Mouse (Mus musculus) stomach, embryonic 15.5 days (tissue): Measurements from ENCODE around the gene Adam33. TPM values are rescaled to one million over a fixed set of nuclear protein-coding genes. Genes with fewer than 3 reads are reported as not detected.
A peak's percentile ranks its signal among the peaks of the same experiment; 100 is the strongest.

ENCODE experiments used
- ATAC-seq: fragments of 200-750 bp; cut with Nextera tagmentation; 2 replicates; pipeline ENCODE4 v1.8.0; 2017; ENCODE audit warnings: low read depth, moderate number of reproducible peaks, moderate TSS enrichment; ENCODE audit not compliant: insufficient read depth, low FRiP score
- H3K27ac ChIP-seq: fragments of 300-500 bp; sonication (generic); 2 replicates; pipeline ENCODE4 v1.5.1; 2015; ENCODE audit warnings: mild to moderate bottlenecking, inconsistent platforms
- H3K27me3 ChIP-seq: fragments of 300-500 bp; sonication (generic); replicated peaks from 2 replicates; pipeline ENCODE4 v1.6.1; 2015; ENCODE audit warnings: inconsistent platforms
- H3K36me3 ChIP-seq: fragments of 300-500 bp; sonication (generic); 2 replicates; pipeline ENCODE4 v1.6.1; 2015; ENCODE audit warnings: inconsistent platforms
- H3K4me1 ChIP-seq: fragments of 300-500 bp; sonication (generic); 2 replicates; pipeline ENCODE4 v1.6.1; 2015; ENCODE audit warnings: inconsistent platforms
- H3K4me2 ChIP-seq: fragments of 300-500 bp; sonication (generic); 2 replicates; pipeline ENCODE4 v1.6.1; 2015; ENCODE audit warnings: mild to moderate bottlenecking, inconsistent platforms
- H3K4me3 ChIP-seq: fragments of 300-500 bp; sonication (generic); replicated peaks from 2 replicates; pipeline ENCODE4 v1.5.1; 2015; ENCODE audit warnings: inconsistent platforms
- H3K9ac ChIP-seq: fragments of 300-500 bp; sonication (generic); 2 replicates; pipeline ENCODE4 v1.6.1; 2015; ENCODE audit warnings: inconsistent platforms
- H3K9me3 ChIP-seq: fragments of 300-500 bp; sonication (generic); 2 replicates; pipeline ENCODE4 v1.6.1; 2016; ENCODE audit warnings: inconsistent platforms
- WGBS: fragments of 180-500 bp; shearing (Covaris S2); methylation state at CpG from one replicate; pipeline ENCODE4 v1.1.7; 2015; 5-methylcytosine and 5-hydroxymethylcytosine counted together
- polyA plus RNA-seq: library from polyadenylated mRNA; unstranded; fragments of >200 nt; fragmentation: Nextera tagmentation; extraction: Ambion mirVana; gene quantifications from 2 replicates; pipeline ENCODE4 v1.2.1, GENCODE M21; 2015

Gene Adam33
- polyA plus RNA-seq, 1 experiment from 2014 or later: 8.0 TPM

DNA sequence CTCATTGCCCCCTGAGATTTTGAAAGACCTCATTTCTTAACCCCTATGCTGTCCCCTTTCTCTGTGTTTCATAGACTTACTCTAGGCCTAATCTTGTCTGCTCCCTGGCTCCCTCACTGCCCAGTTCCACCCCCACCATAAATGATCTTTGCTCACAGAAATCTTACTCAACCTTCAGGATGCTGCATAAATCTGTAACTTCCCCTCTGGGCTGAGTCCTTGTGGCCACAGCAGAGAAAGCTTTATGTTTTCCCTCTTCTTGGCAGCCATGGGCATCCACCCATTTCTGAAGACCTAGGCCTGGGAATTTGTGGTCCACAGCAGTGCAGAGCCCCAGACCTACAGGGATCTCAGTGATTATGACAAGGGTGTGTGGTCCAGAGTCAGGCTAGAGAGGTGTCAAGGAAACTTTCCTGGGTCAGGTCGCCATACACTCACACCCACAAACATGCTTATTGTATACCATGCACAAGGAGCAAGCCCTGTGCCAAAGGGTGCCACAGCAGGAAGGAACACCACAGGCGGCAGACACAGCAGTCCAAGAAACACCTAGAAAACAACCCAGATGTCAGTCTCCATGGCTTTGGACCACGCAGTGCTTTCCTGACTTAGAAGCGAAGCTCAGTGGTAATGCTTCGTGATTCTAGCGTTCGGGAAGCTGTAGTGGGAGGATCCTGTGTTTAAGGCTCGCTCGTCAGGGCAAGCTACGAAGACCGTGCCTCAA is 23.2 kb upstream of the Adam33 start, which contains the start of gene Siglec1:
Gene Siglec1 (minus strand): TSS at position 99 of the 724 bp plus-strand sequence.
- 74% methylated on average over 11 of the region's 11 CpGs for WGBS

DNA sequence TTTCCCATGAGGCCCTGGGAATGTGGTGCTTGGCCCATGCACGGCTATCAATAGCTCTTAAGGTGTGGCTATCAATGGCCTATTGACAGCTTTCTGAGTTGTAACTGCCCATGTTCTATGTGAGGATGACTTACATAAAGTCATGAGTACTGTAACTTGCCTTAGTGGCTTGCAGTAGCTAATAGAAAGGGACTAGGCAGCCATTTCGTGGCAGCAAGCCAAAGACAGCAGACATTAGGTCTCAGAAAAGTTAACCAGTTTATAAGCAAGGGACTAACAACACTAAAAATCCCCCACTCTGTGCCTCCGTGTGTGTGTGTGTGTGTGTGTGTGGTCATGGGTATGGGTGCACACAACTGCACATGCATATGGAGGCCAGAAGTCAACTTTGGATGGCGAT is 20.6 kb upstream of the Adam33 start:
- no peak for ATAC-seq

More for the DNA sequence above, 23.2 kb upstream of the Adam33 start, which contains the start of gene Siglec1:
- no peak within 1 kb of the TSS for H3K27ac ChIP-seq
- H3K4me3 ChIP-seq: no peak within 1 kb of the TSS
- H3K36me3 ChIP-seq: no peaks in the 10 kb centered on the region
- H3K4me1 ChIP-seq: no peaks in the 10 kb centered on the region
- H3K9me3 ChIP-seq: no peaks in the 10 kb centered on the region
- no peaks in the 10 kb centered on the region for H3K27me3 ChIP-seq
- ATAC-seq: no peak
- no peak within 1 kb of the TSS for H3K4me2 ChIP-seq
- no peak within 1 kb of the TSS for H3K9ac ChIP-seq

DNA sequence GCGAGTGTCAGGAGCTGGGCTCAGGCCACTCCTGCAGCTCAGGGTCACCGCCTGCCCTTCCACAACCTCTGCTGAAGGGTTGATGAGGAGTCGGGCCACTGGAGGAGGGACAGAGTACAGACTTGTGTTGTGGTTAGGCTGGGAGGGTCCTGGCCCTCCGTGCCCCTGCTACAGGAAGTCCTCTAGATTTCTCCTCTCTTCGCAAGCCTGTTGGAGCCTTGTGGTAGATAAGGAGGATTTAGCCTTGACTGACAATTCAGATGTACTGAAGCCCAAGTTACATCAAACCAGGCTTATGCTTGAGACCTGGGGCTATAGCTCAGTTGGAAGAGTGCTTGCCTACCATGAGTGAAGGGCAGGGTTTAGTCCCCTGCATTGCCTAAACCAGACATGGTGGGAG is 16.9 kb upstream of the Adam33 start:
- Histone ChIP-seq H3K27me3 (no peaks in the 10 kb centered on the region), H3K27ac (no peak overlapping the region), H3K4me2 (no peak overlapping the region), H3K9me3 (no peaks in the 10 kb centered on the region), H3K4me1 (no peaks in the 10 kb centered on the region), H3K4me3 (no peak overlapping the region), H3K9ac (no peak overlapping the region), H3K36me3 (no peaks in the 10 kb centered on the region)
- ATAC-seq: no peak
- 73% methylated on average over 5 of the region's 5 CpGs for WGBS

More for the DNA sequence above, 20.6 kb upstream of the Adam33 start:
- no peak overlapping the region for H3K9ac ChIP-seq
- H3K36me3 ChIP-seq: no peaks in the 10 kb centered on the region
- 80% methylated on average over 4 of the region's 4 CpGs for WGBS
- H3K4me3 ChIP-seq: no peak overlapping the region
- no peaks in the 10 kb centered on the region for H3K9me3 ChIP-seq
- no peaks in the 10 kb centered on the region for H3K4me1 ChIP-seq
- H3K27ac ChIP-seq: no peak overlapping the region
- no peaks in the 10 kb centered on the region for H3K27me3 ChIP-seq
- H3K4me2 ChIP-seq: no peak overlapping the region

DNA sequence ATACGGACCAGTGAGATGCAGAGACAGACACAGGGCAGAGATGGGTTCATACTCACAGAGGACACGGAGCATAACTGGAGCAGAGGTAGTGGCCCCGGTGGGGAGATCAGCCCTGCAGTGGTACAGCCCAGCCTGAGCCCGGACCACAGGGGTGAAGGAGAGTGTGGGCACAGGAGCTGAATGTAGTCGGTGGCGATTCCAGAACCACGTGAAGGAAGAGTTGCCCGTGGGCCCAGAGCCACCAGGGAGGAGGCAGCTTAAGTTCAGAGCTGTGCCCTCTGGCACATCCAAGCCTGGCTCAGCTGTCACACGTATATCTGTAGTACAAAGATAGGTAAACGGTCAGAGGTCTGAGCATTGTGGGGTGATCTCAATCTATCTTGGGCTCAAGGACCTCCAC is 8.9 kb upstream of the Adam33 start:
- no peak for ATAC-seq
- no peak overlapping the region for H3K27ac ChIP-seq
- no peak overlapping the region for H3K4me2 ChIP-seq
- H3K9ac ChIP-seq: no peak overlapping the region
- WGBS: 81% methylated on average over 10 of the region's 10 CpGs
- H3K36me3 ChIP-seq: no peaks in the 10 kb centered on the region
- no peaks in the 10 kb centered on the region for H3K27me3 ChIP-seq
- H3K4me1 ChIP-seq: no peaks in the 10 kb centered on the region
- no peak overlapping the region for H3K4me3 ChIP-seq
- H3K9me3 ChIP-seq: no peaks in the 10 kb centered on the region

DNA sequence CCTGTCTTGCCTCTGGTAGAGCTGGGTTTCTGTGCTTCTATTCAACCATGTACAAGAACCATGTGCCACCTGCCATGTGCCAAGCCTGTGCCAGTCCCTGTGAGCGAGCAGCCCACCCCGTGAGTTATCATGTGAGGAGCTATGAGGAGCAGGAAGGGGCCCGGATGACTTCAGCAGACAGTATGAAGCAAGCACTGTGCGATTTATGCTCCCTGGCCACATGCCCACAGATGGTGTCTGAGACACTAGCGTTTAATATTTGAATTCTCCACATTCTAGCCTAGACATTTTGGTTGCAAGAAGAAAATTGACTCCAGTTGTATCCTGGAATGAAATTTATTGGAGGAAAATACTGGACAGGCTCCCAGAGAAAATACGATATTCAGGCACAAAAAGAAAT is 3.9 kb upstream of the Adam33 start:
- H3K9me3 ChIP-seq: no peaks in the 10 kb centered on the region
- no peak for ATAC-seq
- no peak overlapping the region for H3K4me2 ChIP-seq
- 48% methylated on average over 6 of the region's 6 CpGs for WGBS
- H3K4me3 ChIP-seq: no peak overlapping the region
- H3K36me3 ChIP-seq: no peaks in the 10 kb centered on the region
- H3K9ac ChIP-seq: no peak overlapping the region
- peaks cover 7% of the 10 kb centered on the region for H3K4me1 ChIP-seq
- no peak overlapping the region for H3K27ac ChIP-seq
- H3K27me3 ChIP-seq: peaks cover 15% of the 10 kb centered on the region; the same call in 1 of the 2 replicates

DNA sequence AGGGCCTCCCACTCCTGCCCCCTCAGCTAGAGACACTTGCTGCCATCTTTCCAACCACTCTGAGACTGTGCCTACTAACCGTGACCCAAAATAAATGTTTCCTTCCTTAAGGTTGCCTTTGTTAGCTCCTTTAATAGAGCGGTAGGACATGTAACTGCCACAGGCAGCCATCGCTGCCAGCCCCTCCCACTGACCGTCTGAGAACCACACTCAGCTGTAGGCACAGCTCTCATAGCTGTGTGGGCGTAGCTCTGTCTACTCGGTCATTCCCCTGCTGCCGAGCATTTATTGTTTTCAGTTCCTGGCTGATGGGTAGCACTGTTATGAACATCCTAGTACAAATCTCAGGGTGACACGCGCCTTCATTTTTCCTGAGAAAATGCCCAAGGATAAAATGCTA is 2.7 kb upstream of the Adam33 start:
- Histone ChIP-seq H3K36me3 (no peaks in the 10 kb centered on the region), H3K9me3 (no peaks in the 10 kb centered on the region), H3K4me2 (no peak overlapping the region), H3K4me3 (no peak overlapping the region), H3K4me1 (peaks cover 7% of the 10 kb centered on the region), H3K9ac (no peak overlapping the region), H3K27ac (no peak overlapping the region), H3K27me3 (peaks cover 23% of the 10 kb centered on the region; the same call in 1 of the 2 replicates)
- ATAC-seq: no peak
- 60% methylated on average over 9 of the region's 9 CpGs for WGBS

DNA sequence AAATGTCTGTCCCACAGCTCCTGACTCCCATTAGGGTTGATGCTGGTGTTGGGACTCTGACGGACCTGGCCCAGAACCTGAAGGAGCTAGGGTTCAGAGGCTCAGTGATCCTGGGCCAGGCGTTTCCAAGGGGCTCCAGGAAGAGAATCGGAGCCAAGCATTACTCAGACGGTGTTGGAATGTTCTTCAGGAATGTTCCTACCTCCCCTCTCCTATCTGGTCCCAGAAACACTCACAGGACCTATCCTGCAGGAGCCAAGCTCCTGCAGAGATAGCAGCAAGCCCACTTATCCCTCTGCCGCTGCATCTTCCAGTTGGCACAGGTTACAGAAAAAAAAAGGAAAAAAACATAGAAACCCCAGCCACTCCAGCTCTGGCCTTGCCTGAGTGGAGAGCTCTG is 2.0 kb downstream of the Adam33 start:
- Histone ChIP-seq H3K4me3 (no peak overlapping the region), H3K4me1 (peaks cover 15% of the 10 kb centered on the region), H3K36me3 (no peaks in the 10 kb centered on the region), H3K4me2 (no peak overlapping the region), H3K9ac (no peak overlapping the region), H3K9me3 (no peaks in the 10 kb centered on the region), H3K27me3 (peaks cover 23% of the 10 kb centered on the region; the same call in 1 of the 2 replicates), H3K27ac (no peak overlapping the region)
- no peak for ATAC-seq
- WGBS: 47% methylated on average over 5 of the region's 5 CpGs

DNA sequence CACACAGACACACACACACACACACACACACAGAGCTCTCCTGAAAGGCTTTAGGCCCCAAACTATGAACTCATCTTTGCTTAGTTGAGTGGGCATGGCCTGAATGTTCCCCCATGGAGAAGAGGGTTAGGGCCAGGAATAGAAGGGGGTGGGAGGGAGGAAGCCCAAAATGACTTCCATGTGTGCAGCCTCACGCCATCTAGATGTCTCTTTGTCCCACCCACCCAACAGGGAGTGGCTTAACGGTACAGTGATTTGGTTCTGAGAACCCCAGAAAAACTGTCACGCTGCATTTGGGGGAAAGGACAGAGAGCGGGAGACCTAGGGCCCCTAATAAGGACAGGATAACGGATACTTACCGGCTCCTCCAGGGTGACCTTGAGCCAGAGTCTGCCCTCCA is 2.8 kb downstream of the Adam33 start:
- H3K4me3 ChIP-seq: no peak overlapping the region
- WGBS: 67% methylated on average over 6 of the region's 6 CpGs
- H3K27ac ChIP-seq: no peak overlapping the region
- no peaks in the 10 kb centered on the region for H3K36me3 ChIP-seq
- H3K4me1 ChIP-seq: peaks cover 21% of the 10 kb centered on the region
- no peak overlapping the region for H3K4me2 ChIP-seq
- peaks cover 23% of the 10 kb centered on the region for H3K27me3 ChIP-seq
- no peaks in the 10 kb centered on the region for H3K9me3 ChIP-seq
- ATAC-seq: no peak
- no peak overlapping the region for H3K9ac ChIP-seq

DNA sequence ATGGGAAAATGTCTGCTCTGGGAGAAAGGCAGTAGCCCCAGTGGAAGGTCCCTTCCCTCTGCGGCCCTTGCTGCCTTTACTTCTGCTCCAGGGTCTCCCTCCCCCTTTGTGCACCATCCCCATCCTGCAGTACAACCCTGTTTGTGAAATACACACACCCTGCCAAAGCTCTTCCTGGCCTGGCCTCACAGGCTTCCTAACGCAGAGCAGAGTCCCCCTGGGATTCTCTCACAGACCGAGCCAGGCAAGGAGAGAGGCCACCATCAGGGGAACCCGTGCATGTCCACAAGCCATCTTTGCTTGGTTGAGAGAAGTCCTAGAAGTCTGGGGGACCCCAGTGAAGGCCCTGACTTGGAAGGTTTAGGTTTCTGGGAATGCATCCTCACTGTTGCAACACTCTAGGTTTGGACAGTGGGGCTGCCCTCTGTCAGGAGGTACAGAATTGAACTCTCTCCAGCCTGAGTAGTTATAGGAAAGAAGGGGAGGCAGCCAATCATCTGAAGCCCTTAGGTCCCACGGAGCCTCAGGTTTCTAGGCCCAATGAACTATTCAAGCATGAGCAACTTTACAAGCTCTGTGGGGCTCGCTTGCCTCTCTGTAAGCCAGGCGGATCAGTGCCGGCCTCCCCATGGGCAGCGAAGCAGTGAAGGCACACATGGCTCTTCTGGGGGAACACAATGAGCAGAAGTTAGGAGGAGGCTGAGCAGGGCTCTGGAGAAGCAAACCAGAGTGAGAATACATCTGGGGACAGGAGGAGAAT is 3.7 kb downstream of the Adam33 start:
- Histone ChIP-seq H3K4me1 (peaks cover 27% of the 10 kb centered on the region), H3K27me3 (peaks cover 30% of the 10 kb centered on the region), H3K4me3 (no peak overlapping the region), H3K9me3 (no peaks in the 10 kb centered on the region), H3K4me2 (no peak overlapping the region), H3K36me3 (no peaks in the 10 kb centered on the region), H3K27ac (no peak overlapping the region), H3K9ac (no peak overlapping the region)
- 69% methylated on average over 9 of the region's 9 CpGs for WGBS
- no peak for ATAC-seq

DNA sequence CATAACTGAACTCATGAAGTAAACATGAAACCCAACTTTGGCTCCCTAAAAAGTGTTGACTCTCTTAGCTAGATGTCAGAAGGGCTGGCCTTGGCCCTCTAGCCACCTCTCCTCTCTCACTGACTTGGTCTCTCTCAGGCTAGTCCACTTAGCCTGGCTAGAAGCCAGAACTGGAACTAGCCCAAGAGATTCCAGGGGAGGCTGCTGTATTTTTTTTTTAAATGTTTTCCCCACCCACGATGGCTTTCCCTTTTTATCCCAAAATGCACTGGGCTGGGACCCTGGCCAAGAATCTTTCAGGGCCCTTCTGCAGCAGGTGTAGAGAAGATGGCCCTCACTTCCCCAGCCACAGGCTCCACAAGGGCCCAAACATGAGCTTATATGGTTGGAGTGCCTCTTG is 4.2 kb downstream of the Adam33 start:
- Histone ChIP-seq H3K4me2 (no peak overlapping the region), H3K9ac (no peak overlapping the region), H3K27me3 (peaks cover 33% of the 10 kb centered on the region), H3K4me1 (peaks cover 32% of the 10 kb centered on the region), H3K9me3 (no peaks in the 10 kb centered on the region), H3K27ac (no peak overlapping the region), H3K36me3 (no peaks in the 10 kb centered on the region), H3K4me3 (no peak overlapping the region)
- ATAC-seq: no peak
- WGBS: 17% methylated on average over 1 of the region's 1 CpGs

DNA sequence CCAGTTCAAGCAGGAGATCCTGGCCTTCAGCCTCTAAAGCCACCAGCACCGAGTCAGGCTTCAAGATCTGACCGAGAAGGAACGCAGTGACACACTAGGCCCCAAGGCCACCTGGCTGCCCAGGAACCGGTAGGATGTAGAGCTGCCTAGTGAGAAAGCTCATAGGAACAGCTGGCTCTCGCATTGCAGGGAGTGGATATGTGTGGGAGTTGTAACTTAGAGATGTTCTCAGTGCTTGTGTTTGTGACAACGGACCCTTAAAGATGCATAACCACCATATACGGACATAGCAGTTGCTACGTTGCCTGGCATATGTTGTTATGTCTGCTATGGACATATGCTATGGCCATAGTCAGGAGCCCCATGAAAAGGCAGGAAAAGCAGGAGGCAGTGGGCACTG is 4.9 kb downstream of the Adam33 start:
- Histone ChIP-seq H3K4me1 (peaks cover 39% of the 10 kb centered on the region), H3K27me3 (peaks cover 38% of the 10 kb centered on the region), H3K9ac (no peak overlapping the region), H3K4me2 (no peak overlapping the region), H3K9me3 (no peaks in the 10 kb centered on the region), H3K4me3 (no peak overlapping the region), H3K36me3 (no peaks in the 10 kb centered on the region), H3K27ac (no peak overlapping the region)
- ATAC-seq: no peak
- WGBS: 87% methylated on average over 8 of the region's 8 CpGs

DNA sequence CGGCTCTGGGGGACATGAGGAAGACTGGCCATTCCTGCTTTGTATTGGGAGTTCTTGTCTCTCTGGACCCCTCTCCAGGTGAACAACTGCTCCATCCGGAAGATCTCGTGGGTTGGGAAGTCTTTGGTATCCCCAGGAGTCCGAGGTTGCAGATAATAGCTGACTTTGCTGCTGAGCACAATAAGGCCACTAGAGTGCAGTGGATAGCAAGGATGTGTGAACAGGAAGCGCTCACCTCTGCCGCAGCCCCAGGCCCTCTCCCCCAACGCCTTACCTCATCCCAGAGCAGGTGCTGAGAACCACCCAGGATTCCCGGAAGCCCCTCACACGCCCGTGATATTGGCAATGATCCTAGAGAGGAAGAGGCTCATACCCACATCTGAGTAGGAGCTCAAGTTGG is 7.4 kb downstream of the Adam33 start:
- Histone ChIP-seq H3K27me3 (peaks cover 38% of the 10 kb centered on the region), H3K4me2 (peak overlapping the region; percentile 19), H3K9me3 (no peaks in the 10 kb centered on the region), H3K27ac (no peak overlapping the region), H3K9ac (no peak overlapping the region), H3K4me3 (peak overlapping the region; percentile 5; the same call in 1 of the 2 replicates), H3K4me1 (peaks cover 35% of the 10 kb centered on the region), H3K36me3 (no peaks in the 10 kb centered on the region)
- WGBS: 4% methylated on average over 10 of the region's 10 CpGs
- ATAC-seq: no peak
